17 mouse cellular contexts compared by ENCODE assay signal in genomic region chr7:97492420-97492819, GRCm38 (mm10). TPM values are rescaled to one million over a fixed set of nuclear protein-coding genes. Genes with fewer than 3 reads are reported as not detected.
DNase-seq lines count a peak whose midpoint lies in the region; ATAC-seq lines count a peak whose summit lies in the region.
"Had no signal": no experiment of that assay in that cellular context is flagged by ENCODE, and none has a peak within 500 bp of the region (broad histone marks: within the 10 kb centered on the region; RNA-seq: fewer than 3 reads in every experiment).

No protein-coding gene starts in this region.

- no peak overlapping the region for H3K4me3 ChIP-seq in heart, embryonic 14.5 days (ENCODE audit: control insufficient read depth in 1 of 2, insufficient read depth in 1 of 2, low read depth in 1 of 2, low read length in 2 of 2)
- no peak overlapping the region for H3K4me3 ChIP-seq in hindbrain, embryonic 10.5 days
- H3K4me3 ChIP-seq: midbrain, embryonic 15.5 days; neural tube, embryonic 13.5 days had no signal

- peak; percentile 43; the same call in 1 of the 2 replicates for ATAC-seq in heart, embryonic 14.5 days (ENCODE audit: insufficient number of reproducible peaks, insufficient read depth, low FRiP score, low read depth)
- ATAC-seq: intestine, embryonic 16.5 days; midbrain, embryonic 15.5 days had no signal

- peak; percentile 63 for DNase-seq in gastrocnemius, adult 18-20 months (ENCODE audit: low spot score)
- no peak for DNase-seq in gastrocnemius, postnatal 10 days
- DNase-seq in 3T3-L1 (ENCODE audit: low read depth, low spot score) (peak; percentile 76), adipocyte (ENCODE audit: low spot score) (peak; percentile 26)
- DNase-seq in right cerebral cortex, postnatal 36 days (ENCODE audit: low spot score in 2 of 2), result no peak
- DNase-seq in hindbrain, embryonic 10.5 days (ENCODE audit: low spot score), result no peak
- no peak for DNase-seq in layer of hippocampus, adult 9-11 months
- DNase-seq: cerebellum, adult 2 months; kidney, postnatal 25 days; lung, postnatal 10 days; thymus, postnatal 25 days had no signal

- H3K9me3 ChIP-seq in heart, embryonic 14.5 days (ENCODE audit: control insufficient read depth, low read length), result no peaks in the 10 kb centered on the region
- peaks cover 2% of the 10 kb centered on the region; the same call in 1 of the 2 replicates for H3K9me3 ChIP-seq in hindbrain, embryonic 10.5 days
- H3K9me3 ChIP-seq: midbrain, embryonic 15.5 days; neural tube, embryonic 13.5 days had no signal

- H3K9ac ChIP-seq in heart, embryonic 14.5 days (ENCODE audit: low read length), result no peak overlapping the region
- H3K9ac ChIP-seq: midbrain, embryonic 15.5 days; neural tube, embryonic 13.5 days had no signal

- WGBS in heart, embryonic 14.5 days, result 56% methylated on average over 4 of the region's 4 CpGs
- WGBS in hindbrain, embryonic 10.5 days, result 95% methylated on average over 4 of the region's 4 CpGs

- H3K4me1 ChIP-seq in heart, embryonic 14.5 days (ENCODE audit: control insufficient read depth in 2 of 2, insufficient read depth in 2 of 2, low read length in 2 of 2), result peaks cover 0 to 6% of the 10 kb centered on the region in 2 experiments; a peak in 2 of 4 replicates
- H3K4me1 ChIP-seq in hindbrain, embryonic 10.5 days (replicated peaks), result no peaks in the 10 kb centered on the region
- H3K4me1 ChIP-seq: midbrain, embryonic 15.5 days; neural tube, embryonic 13.5 days had no signal

- no peaks in the 10 kb centered on the region for H3K27me3 ChIP-seq in heart, embryonic 14.5 days (ENCODE audit: control insufficient read depth, insufficient read depth, low read length)
- no peaks in the 10 kb centered on the region for H3K27me3 ChIP-seq in hindbrain, embryonic 10.5 days (ENCODE audit: insufficient read depth, poor library complexity, severe bottlenecking)
- H3K27me3 ChIP-seq: midbrain, embryonic 15.5 days; neural tube, embryonic 13.5 days had no signal

- 0 out of 4 replicates have a peak overlapping the region, but pooled peaks of 1 of the 2 experiments have one; percentile 35 for H3K27ac ChIP-seq in heart, embryonic 14.5 days (replicated peaks in 1 of 2; ENCODE audit: control insufficient read depth in 1 of 2, insufficient read depth in 1 of 2, low read depth in 2 of 2, low read length in 2 of 2)
- no peak overlapping the region for H3K27ac ChIP-seq in hindbrain, embryonic 10.5 days
- H3K27ac ChIP-seq: midbrain, embryonic 15.5 days; neural tube, embryonic 13.5 days had no signal

- H3K4me2 ChIP-seq in heart, embryonic 14.5 days (ENCODE audit: low read length), result no peak overlapping the region
- H3K4me2 ChIP-seq: liver, embryonic 11.5 days; midbrain, embryonic 15.5 days; neural tube, embryonic 13.5 days had no signal

- H3K36me3 ChIP-seq in heart, embryonic 14.5 days (ENCODE audit: control insufficient read depth, insufficient read depth, low read length), result peaks cover 44% of the 10 kb centered on the region
- H3K36me3 ChIP-seq in hindbrain, embryonic 10.5 days, result peaks cover 78% of the 10 kb centered on the region

RNA-seq across cellular contexts. Expression of gene Ints4, which starts 11.7 kb away (rescaled TPM):
- total RNA-seq in gastrocnemius, adult 18-20 months (2021), result 10 to 100 TPM; 23.7 to 26.4 TPM
- 10 to 100 TPM; 27.2 to 27.3 TPM for total RNA-seq in gastrocnemius, postnatal 10 days (2021)
- polyA plus RNA-seq in heart, embryonic 14.5 days (2014; fragmentation: Nextera tagmentation; extraction: Ambion mirVana), result 34.0 and 36.3 TPM in 2 replicates
- 61.0 and 63.7 TPM in 2 replicates for polyA plus RNA-seq in hindbrain, embryonic 10.5 days (2016; fragmentation: Nextera tagmentation; extraction: Ambion mirVana)

RNA-seq across cellular contexts. Expression of gene Kctd14, which starts 41.3 kb away (rescaled TPM):
- total RNA-seq in gastrocnemius, adult 18-20 months (2021), result under 1 TPM in 1 of 2 experiments, not detected in 1; 0.14 TPM
- total RNA-seq in gastrocnemius, postnatal 10 days (2021), result 1 to 10 TPM in 1 of 2 experiments, under 1 TPM in 1; 0.54 to 1.3 TPM
- polyA plus RNA-seq in heart, embryonic 14.5 days (2014; fragmentation: Nextera tagmentation; extraction: Ambion mirVana), result 0.82 and 1.2 TPM in 2 replicates
- polyA plus RNA-seq in hindbrain, embryonic 10.5 days (2016; fragmentation: Nextera tagmentation; extraction: Ambion mirVana), result 0.20 and 0.37 TPM in 2 replicates
- polyA plus RNA-seq: C2C12 had no signal

Comparison
In these comparisons a context has a peak if more than half of its experiments do, and no peak if none do; other contexts are left out.
1. DNase-seq: peak in gastrocnemius, adult 18-20 months (single experiment), 3T3-L1 (single experiment) and adipocyte (single experiment); none in gastrocnemius, postnatal 10 days (single experiment), right cerebral cortex, postnatal 36 days (0 of 2), hindbrain, embryonic 10.5 days (single experiment) and layer of hippocampus, adult 9-11 months (single experiment).